Mouse (Mus musculus) hindbrain, postnatal 0 days (tissue): ENCODE measurements at regions not wholly inside any gene's neighbourhood (a gene's known extent, or its start where the extent isn't known, plus 50 kb on each side); places are given as distances from the start of the nearest gene placed in this dataset.

ENCODE experiments used
- ATAC-seq: fragments of 200-750 bp; cut with Nextera tagmentation; 2 replicates; pipeline ENCODE4 v1.8.0; 2017; ENCODE audit warnings: mild to moderate bottlenecking, moderate TSS enrichment, moderate library complexity
- DNase-seq: peaks from one replicate; pipeline ENCODE4 v3.0.0-alpha.2; 2015; ENCODE audit warnings: low spot score
- H3K27ac ChIP-seq: fragments of 300-500 bp; sonication (generic); 2 replicates; pipeline ENCODE4 v1.5.1; 2014; ENCODE audit warnings: mild to moderate bottlenecking
- H3K27me3 ChIP-seq: fragments of 300-500 bp; sonication (generic); 2 replicates; pipeline ENCODE4 v1.6.1; 2014; ENCODE audit warnings: low read length, mixed read lengths; ENCODE audit not compliant: insufficient read depth
- H3K36me3 ChIP-seq: fragments of 300-500 bp; sonication (generic); 2 replicates; pipeline ENCODE4 v1.6.1; 2014; ENCODE audit warnings: low read length, mixed read lengths; ENCODE audit not compliant: insufficient read depth
- H3K4me1 ChIP-seq: fragments of 300-500 bp; sonication (generic); 2 replicates; pipeline ENCODE4 v1.6.1; 2014; ENCODE audit warnings: antibody characterized with exemption, low read length, mixed read lengths; ENCODE audit not compliant: insufficient read depth
- H3K4me2 ChIP-seq: fragments of 300-500 bp; sonication (generic); 2 replicates; pipeline ENCODE4 v1.6.1; 2014; ENCODE audit warnings: low read depth, mild to moderate bottlenecking, low read length, moderate library complexity, mixed read lengths
- H3K4me3 ChIP-seq: fragments of 300-500 bp; sonication (generic); 2 replicates; pipeline ENCODE4 v1.5.1; 2014; ENCODE audit warnings: low read length
- H3K9ac ChIP-seq: fragments of 300-500 bp; sonication (generic); replicated peaks from 2 replicates; pipeline ENCODE4 v1.6.1; 2014; ENCODE audit warnings: mild to moderate bottlenecking, low read length, moderate library complexity, mixed read lengths
- H3K9me3 ChIP-seq: fragments of 300-500 bp; sonication (generic); 2 replicates; pipeline ENCODE4 v1.6.1; 2016; ENCODE audit warnings: low read length, mixed read lengths
- CTCF ChIP-seq: IDR thresholded peaks from 2 replicates; pipeline ENCODE4 v1.5.1; 2016; ENCODE audit warnings: antibody characterized with exemption, control low read depth, low read depth
- WGBS: fragments of 180-500 bp; shearing (Covaris S2); extraction: QIAGEN DNeasy Blood & Tissue Kit; methylation state at CpG from one replicate; pipeline ENCODE4 v1.1.7; 2014; 5-methylcytosine and 5-hydroxymethylcytosine counted together

DNA sequence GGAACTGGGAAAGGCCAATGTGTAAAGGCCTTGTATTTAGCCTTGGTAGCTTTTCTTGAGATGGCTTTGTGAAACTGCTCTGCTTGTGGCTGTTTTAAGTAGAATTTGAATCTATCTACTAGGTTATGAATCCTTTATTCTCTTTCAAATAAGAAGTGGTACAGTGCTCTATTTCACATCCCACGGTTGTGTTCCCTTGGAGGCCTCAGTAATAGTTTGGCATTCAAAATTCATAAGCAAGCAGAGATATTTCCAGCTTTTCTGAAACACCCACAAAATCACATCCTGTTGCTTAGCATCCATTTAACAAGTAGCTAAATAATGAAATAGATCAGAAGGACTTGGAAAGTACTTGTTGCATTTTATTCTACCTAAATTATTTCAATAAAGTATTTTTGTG, 298.8 kb upstream of the Dab2 start:
- H3K27ac ChIP-seq, result no peak overlapping the region
- DNase-seq (no peak), ATAC-seq (no peak)
- H3K27me3 ChIP-seq, result no peaks in the 10 kb centered on the region
- no peaks in the 10 kb centered on the region for H3K4me1 ChIP-seq
- no peak overlapping the region for H3K4me2 ChIP-seq
- 81% methylated on average over 1 of the region's 1 CpGs for WGBS
- H3K36me3 ChIP-seq, result no peaks in the 10 kb centered on the region
- no peak for TF ChIP-seq CTCF
- H3K9me3 ChIP-seq, result no peaks in the 10 kb centered on the region
- H3K9ac ChIP-seq, result no peak overlapping the region
- no peak overlapping the region for H3K4me3 ChIP-seq

DNA sequence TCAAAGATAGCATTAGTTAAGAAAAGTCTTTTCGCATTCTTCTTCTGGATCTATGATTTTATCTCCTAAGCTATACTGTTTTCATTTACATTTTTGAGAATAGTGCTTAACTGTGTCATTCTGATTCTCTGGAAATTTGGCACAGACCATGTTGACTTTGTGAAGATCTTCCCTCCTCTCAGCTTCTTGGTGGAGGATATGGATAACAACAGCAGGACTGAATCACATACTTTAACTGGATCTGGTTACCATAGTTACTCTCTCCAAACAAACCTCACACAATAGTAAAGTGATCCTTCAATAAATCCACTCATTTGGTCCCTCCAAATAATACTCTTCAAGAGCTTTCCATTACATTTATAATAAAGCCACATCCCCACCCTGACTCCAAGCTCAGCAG, 298.2 kb upstream of the Dab2 start:
- H3K9me3 ChIP-seq, result no peaks in the 10 kb centered on the region
- H3K27me3 ChIP-seq, result no peaks in the 10 kb centered on the region
- H3K27ac ChIP-seq, result no peak overlapping the region
- WGBS, result 89% methylated on average over 1 of the region's 1 CpGs
- ATAC-seq, result no peak
- no peaks in the 10 kb centered on the region for H3K36me3 ChIP-seq
- H3K4me1 ChIP-seq, result no peaks in the 10 kb centered on the region
- H3K9ac ChIP-seq, result no peak overlapping the region
- H3K4me3 ChIP-seq, result no peak overlapping the region
- no peak for DNase-seq
- no peak overlapping the region for H3K4me2 ChIP-seq
- TF ChIP-seq CTCF, result no peak

DNA sequence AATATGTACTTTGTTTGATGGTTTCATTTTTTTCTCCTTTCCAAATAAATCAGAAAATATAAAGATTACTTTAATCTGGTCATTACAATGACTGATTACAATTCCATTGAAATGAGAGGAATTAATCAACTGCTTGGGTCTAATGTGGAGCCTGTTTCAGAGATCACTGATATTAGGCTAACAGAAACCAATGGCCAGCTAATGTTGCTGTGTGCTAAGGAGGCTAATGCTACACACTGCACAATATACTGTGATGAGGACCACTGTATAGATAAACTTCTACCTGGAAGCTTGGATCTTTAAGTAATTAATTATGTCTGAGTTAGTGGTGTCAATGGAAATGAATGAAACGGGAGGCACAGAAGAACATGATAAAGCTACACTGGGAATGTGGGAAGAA, 284.6 kb upstream of the Dab2 start:
- Histone ChIP-seq H3K9me3 (no peaks in the 10 kb centered on the region), H3K4me3 (no peak overlapping the region), H3K27me3 (no peaks in the 10 kb centered on the region), H3K36me3 (no peaks in the 10 kb centered on the region), H3K27ac (no peak overlapping the region), H3K9ac (no peak overlapping the region), H3K4me1 (no peaks in the 10 kb centered on the region), H3K4me2 (no peak overlapping the region)
- TF ChIP-seq CTCF, result no peak
- DNase-seq (no peak), ATAC-seq (no peak)
- 85% methylated on average over 1 of the region's 1 CpGs for WGBS

DNA sequence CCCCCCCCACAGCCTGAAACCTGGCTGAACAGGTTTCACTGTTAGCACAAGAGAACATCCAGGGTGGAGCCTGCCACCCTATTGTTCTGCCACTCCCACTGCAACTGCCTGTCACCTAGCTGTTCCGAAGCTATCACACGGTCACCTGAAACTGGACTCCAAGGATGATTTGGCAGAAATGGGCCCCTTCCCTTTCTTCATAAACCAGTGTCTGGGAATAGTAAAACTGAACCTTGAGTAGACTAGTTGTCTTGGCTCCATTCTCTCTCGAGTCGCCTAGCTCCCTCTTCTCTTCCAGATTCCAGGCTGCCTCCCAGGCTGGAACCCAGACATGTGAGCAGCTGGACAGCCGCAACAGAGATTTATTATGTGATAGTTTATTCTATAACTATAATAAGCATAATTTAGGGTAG, 282.9 kb upstream of the Dab2 start:
- H3K4me3 ChIP-seq, result no peak overlapping the region
- no peak overlapping the region for H3K4me2 ChIP-seq
- no peaks in the 10 kb centered on the region for H3K4me1 ChIP-seq
- WGBS, result 78% methylated on average over 5 of the region's 5 CpGs
- no peaks in the 10 kb centered on the region for H3K36me3 ChIP-seq
- no peaks in the 10 kb centered on the region for H3K9me3 ChIP-seq
- no peak for TF ChIP-seq CTCF
- DNase-seq (no peak), ATAC-seq (no peak)
- H3K27ac ChIP-seq, result no peak overlapping the region
- H3K9ac ChIP-seq, result no peak overlapping the region
- H3K27me3 ChIP-seq, result no peaks in the 10 kb centered on the region

DNA sequence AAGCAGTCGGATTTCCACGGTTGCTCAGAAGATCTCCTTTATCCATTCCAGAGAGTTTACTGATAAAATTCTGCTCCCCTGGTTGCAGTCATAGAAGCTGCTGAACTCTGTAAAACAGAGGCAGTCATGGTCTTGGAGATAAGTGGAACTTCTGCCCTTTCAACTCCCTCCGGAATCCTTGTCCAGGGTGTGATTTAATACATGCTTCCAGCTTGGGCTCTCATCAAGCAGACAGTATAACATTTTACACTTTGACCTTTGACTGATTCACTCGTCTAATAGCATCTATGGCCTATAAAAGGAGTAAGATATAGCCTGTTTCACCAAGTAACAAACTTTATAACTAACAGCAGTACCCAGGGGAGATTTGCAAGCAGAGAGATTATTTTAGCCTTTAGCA, 274.0 kb upstream of the Dab2 start:
- Histone ChIP-seq H3K36me3 (no peaks in the 10 kb centered on the region), H3K4me1 (no peaks in the 10 kb centered on the region), H3K9ac (no peak overlapping the region), H3K4me3 (no peak overlapping the region), H3K27ac (no peak overlapping the region), H3K9me3 (no peaks in the 10 kb centered on the region), H3K27me3 (no peaks in the 10 kb centered on the region), H3K4me2 (no peak overlapping the region)
- no peak for TF ChIP-seq CTCF
- ATAC-seq (no peak), DNase-seq (no peak)
- 70% methylated on average over 4 of the region's 4 CpGs for WGBS

DNA sequence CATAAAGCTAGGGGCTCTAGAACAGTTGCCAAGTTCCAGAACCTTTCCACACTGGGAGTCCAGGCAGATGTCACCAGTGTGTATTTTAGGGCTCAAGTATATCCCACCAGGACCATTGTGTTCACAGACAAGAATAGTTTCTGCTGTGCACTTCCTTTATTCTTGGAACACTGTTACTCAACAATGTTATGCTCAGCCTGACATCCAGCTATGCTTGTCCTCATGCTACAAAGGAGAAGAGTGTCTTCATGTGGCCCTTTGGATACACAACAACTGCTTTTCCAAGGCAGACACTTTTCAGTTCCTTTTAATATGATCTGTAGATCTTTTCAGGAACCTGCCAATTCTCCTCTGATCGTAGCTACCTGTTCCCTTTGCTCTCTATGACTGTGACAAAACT, 270.4 kb upstream of the Dab2 start:
- Histone ChIP-seq H3K4me3 (no peak overlapping the region), H3K27me3 (no peaks in the 10 kb centered on the region), H3K36me3 (no peaks in the 10 kb centered on the region), H3K9me3 (no peaks in the 10 kb centered on the region), H3K9ac (no peak overlapping the region), H3K4me2 (no peak overlapping the region), H3K27ac (no peak overlapping the region), H3K4me1 (no peaks in the 10 kb centered on the region)
- WGBS, result 84% methylated on average over 1 of the region's 1 CpGs
- no peak for TF ChIP-seq CTCF
- no peak for ATAC-seq
- no peak for DNase-seq

DNA sequence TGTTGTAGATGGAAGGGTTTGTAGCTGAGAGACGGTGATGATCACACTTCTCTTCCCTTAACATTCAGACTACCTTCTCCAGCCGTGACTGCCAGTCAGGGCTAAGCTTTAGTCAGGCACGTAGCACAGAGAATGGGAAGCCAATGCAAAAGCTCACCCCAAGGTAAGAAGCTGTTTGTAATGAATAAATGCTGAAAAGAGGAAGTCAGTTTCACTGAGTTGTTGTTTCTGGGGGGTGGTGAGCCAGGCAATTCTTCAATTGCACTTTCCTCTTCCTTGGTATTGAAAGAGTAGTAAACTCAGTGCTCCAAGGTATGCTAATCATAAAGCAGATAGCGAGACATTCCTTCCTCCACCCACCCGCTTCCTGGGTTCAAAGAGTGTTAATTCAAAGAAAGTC, 269.2 kb upstream of the Dab2 start:
- no peaks in the 10 kb centered on the region for H3K9me3 ChIP-seq
- H3K4me2 ChIP-seq, result no peak overlapping the region
- H3K27me3 ChIP-seq, result no peaks in the 10 kb centered on the region
- H3K4me3 ChIP-seq, result no peak overlapping the region
- no peaks in the 10 kb centered on the region for H3K4me1 ChIP-seq
- WGBS, result 79% methylated on average over 5 of the region's 5 CpGs
- no peak for TF ChIP-seq CTCF
- no peak overlapping the region for H3K27ac ChIP-seq
- ATAC-seq (no peak), DNase-seq (no peak)
- H3K36me3 ChIP-seq, result no peaks in the 10 kb centered on the region
- H3K9ac ChIP-seq, result no peak overlapping the region
